Mouse (Mus musculus) lung, postnatal 0 days (tissue): ENCODE data around the gene Rab35.

Experiments
- CTCF ChIP-seq: IDR thresholded peaks from 2 replicates; pipeline ENCODE4 v1.5.1; 2016; ENCODE audit warnings: antibody characterized with exemption, mild to moderate bottlenecking
- EP300 ChIP-seq: IDR thresholded peaks from 2 replicates; pipeline ENCODE4 v1.6.1; 2016; ENCODE audit warnings: antibody characterized with exemption, mild to moderate bottlenecking, control low read depth

- no peak for TF ChIP-seq CTCF
- TF ChIP-seq EP300, result no peak
Measured at GRCm38 (mm10) chr5:115630291-115630690, 1.4 kb upstream of the Rab35 start.
